Mouse (Mus musculus): ENCODE results near the gene Hspa1b. TPM values are rescaled to one million over a fixed set of nuclear protein-coding genes. Genes with fewer than 3 reads are reported as not detected.
"Not testable (repeated sequence)": the region's sequence is repeated elsewhere in the genome, so short reads cannot be mapped to it uniquely, and the experiment has no call there.

Gene Hspa1b
- polyA plus RNA-seq, 1 experiment from 2014 or later, result 2.6 TPM

- WGBS, result 78% methylated on average over 3 of the region's 3 CpGs
- H3K9me3 ChIP-seq (replicated peaks; ENCODE audit: low read length), result no peaks in the 10 kb centered on the region
- ATAC-seq (replicated peaks; ENCODE audit: low FRiP score, low read depth), result no peak
Observed at GRCm38 (mm10) chr17:34975581-34976492, 16.8 kb upstream of the Hspa1b start.

GRCm38 (mm10) chr17:34972069-34972749 is 13.2 kb upstream of the Hspa1b start, which contains the start of the genes Hspa1a and Hspa1l:
Hspa1a (minus strand) TSS chr17:34972156.
Hspa1l (plus strand) TSS chr17:34972703.
- H3K9me3 ChIP-seq (replicated peaks; ENCODE audit: low read length); H3K36me3 ChIP-seq (ENCODE audit: insufficient read depth, low read length); H3K4me1 ChIP-seq (replicated peaks; ENCODE audit: insufficient read depth, low read length); H3K27me3 ChIP-seq (ENCODE audit: insufficient read depth, low read length): not testable (repeated sequence)
- 2% methylated on average over 27 of the region's 33 CpGs for WGBS
- peak; percentile 96 for DNase-seq (ENCODE audit: low spot score)
- H3K27ac ChIP-seq, result peak within 1 kb of the TSS; percentile 60; the same call in 1 of the 2 replicates
- H3K4me2 ChIP-seq (ENCODE audit: low read length), result peak within 1 kb of the TSS; percentile 62
- ATAC-seq (replicated peaks; ENCODE audit: low FRiP score, low read depth), result peak; percentile 92
- peak within 1 kb of the TSS; percentile 47; the same call in 1 of the 2 replicates for H3K9ac ChIP-seq (ENCODE audit: low read depth, low read length)
- peak within 1 kb of the TSS; percentile 26; the same call in 1 of the 2 replicates for H3K4me3 ChIP-seq (replicated peaks; ENCODE audit: low read depth, low read length)

More at GRCm38 (mm10) chr17:34975581-34976492, 16.8 kb upstream of the Hspa1b start:
- Histone ChIP-seq H3K4me2 (ENCODE audit: low read length) (no peak overlapping the region), H3K27me3 (ENCODE audit: insufficient read depth, low read length) (no peaks in the 10 kb centered on the region), H3K4me1 (replicated peaks; ENCODE audit: insufficient read depth, low read length) (0 out of 2 replicates have a peak, but pooled peaks cover 7% of the 10 kb centered on the region), H3K36me3 (ENCODE audit: insufficient read depth, low read length) (no peaks in the 10 kb centered on the region), H3K4me3 (replicated peaks; ENCODE audit: low read depth, low read length) (no peak overlapping the region), H3K27ac (no peak overlapping the region), H3K9ac (ENCODE audit: low read depth, low read length) (no peak overlapping the region)
- no peak for DNase-seq (ENCODE audit: low spot score)
- TF ChIP-seq CTCF (IDR thresholded peaks at IDR 0.05; ENCODE audit: low read depth), result no peak

GRCm38 (mm10) chr17:34971694-34972068 is 12.6 kb upstream of the Hspa1b start:
- not testable (repeated sequence) for H3K9me3 ChIP-seq (replicated peaks; ENCODE audit: low read length); H3K27me3 ChIP-seq (ENCODE audit: insufficient read depth, low read length); H3K36me3 ChIP-seq (ENCODE audit: insufficient read depth, low read length); H3K9ac ChIP-seq (ENCODE audit: low read depth, low read length); DNase-seq (ENCODE audit: low spot score); H3K4me1 ChIP-seq (replicated peaks; ENCODE audit: insufficient read depth, low read length); H3K27ac ChIP-seq
- peak; percentile 26 for ATAC-seq (replicated peaks; ENCODE audit: low FRiP score, low read depth)
- 1% methylated on average over 15 of the region's 43 CpGs for WGBS
- H3K4me2 ChIP-seq (ENCODE audit: low read length), result peak overlapping the region; percentile 45
- peak overlapping the region; percentile 17; the same call in 1 of the 2 replicates for H3K4me3 ChIP-seq (replicated peaks; ENCODE audit: low read depth, low read length)

- WGBS, result 46% methylated on average over 15 of the region's 37 CpGs
- ATAC-seq (replicated peaks; ENCODE audit: low FRiP score, low read depth); DNase-seq (ENCODE audit: low spot score); H3K27ac ChIP-seq; H3K9ac ChIP-seq (ENCODE audit: low read depth, low read length); H3K36me3 ChIP-seq (ENCODE audit: insufficient read depth, low read length); H3K4me3 ChIP-seq (replicated peaks; ENCODE audit: low read depth, low read length); H3K4me1 ChIP-seq (replicated peaks; ENCODE audit: insufficient read depth, low read length); H3K4me2 ChIP-seq (ENCODE audit: low read length); H3K27me3 ChIP-seq (ENCODE audit: insufficient read depth, low read length); H3K9me3 ChIP-seq (replicated peaks; ENCODE audit: low read length): not testable (repeated sequence)
Observed at GRCm38 (mm10) chr17:34970850-34971249, 11.8 kb upstream of the Hspa1b start.

GRCm38 (mm10) chr17:34969822-34970221 is 10.8 kb upstream of the Hspa1b start, which contains the start of gene Gm20481:
Gm20481 (plus strand) TSS chr17:34969912.
- not testable (repeated sequence) for H3K4me1 ChIP-seq (replicated peaks; ENCODE audit: insufficient read depth, low read length); H3K4me3 ChIP-seq (replicated peaks; ENCODE audit: low read depth, low read length); H3K4me2 ChIP-seq (ENCODE audit: low read length); H3K27ac ChIP-seq; H3K36me3 ChIP-seq (ENCODE audit: insufficient read depth, low read length); H3K27me3 ChIP-seq (ENCODE audit: insufficient read depth, low read length); ATAC-seq (replicated peaks; ENCODE audit: low FRiP score, low read depth); H3K9ac ChIP-seq (ENCODE audit: low read depth, low read length); H3K9me3 ChIP-seq (replicated peaks; ENCODE audit: low read length); DNase-seq (ENCODE audit: low spot score)
- 77% methylated on average over 6 of the region's 11 CpGs for WGBS

GRCm38 (mm10) chr17:34965627-34966026 is 6.6 kb upstream of the Hspa1b start:
- peaks cover 3% of the 10 kb centered on the region; the same call in 1 of the 2 replicates for H3K4me1 ChIP-seq (replicated peaks; ENCODE audit: insufficient read depth, low read length)
- no peak overlapping the region for H3K4me3 ChIP-seq (replicated peaks; ENCODE audit: low read depth, low read length)
- no peak overlapping the region for H3K9ac ChIP-seq (ENCODE audit: low read depth, low read length)
- H3K27ac ChIP-seq, result peak overlapping the region; percentile 84; the same call in 1 of the 2 replicates
- TF ChIP-seq CTCF (IDR thresholded peaks at IDR 0.05; ENCODE audit: low read depth), result no peak
- H3K27me3 ChIP-seq (ENCODE audit: insufficient read depth, low read length), result no peaks in the 10 kb centered on the region
- no peak overlapping the region for H3K4me2 ChIP-seq (ENCODE audit: low read length)
- DNase-seq (ENCODE audit: low spot score), result no peak
- WGBS, result 70% methylated on average over 5 of the region's 5 CpGs
- no peaks in the 10 kb centered on the region for H3K36me3 ChIP-seq (ENCODE audit: insufficient read depth, low read length)
- H3K9me3 ChIP-seq (replicated peaks; ENCODE audit: low read length), result no peaks in the 10 kb centered on the region
- no peak for ATAC-seq (replicated peaks; ENCODE audit: low FRiP score, low read depth)
